Mouse (Mus musculus) inflammation-experienced regulatory T-cells, adult 6 months (primary cell): ENCODE data around the gene Flt3l. TPM values are rescaled to one million over a fixed set of nuclear protein-coding genes. Genes with fewer than 3 reads are reported as not detected.
"Not testable (repeated sequence)": the region's sequence is repeated elsewhere in the genome, so short reads cannot be mapped to it uniquely, and the experiment has no call there.

Experiments used
- ATAC-seq: one replicate; pipeline ENCODE4 v1.8.0; 2017
- polyA plus RNA-seq, 3 experiments: library from polyadenylated mRNA; unstranded; fragments of 100-300 nt; shearing (Covaris generic); gene quantifications; one replicate each; pipeline ENCODE4 v1.2.1; 2017

Gene Flt3l
- 100 to 1,000 TPM in 1 of 3 experiments, 10 to 100 TPM in 2; 70.2 to 108 (median 97.6) TPM for polyA plus RNA-seq

DNA sequence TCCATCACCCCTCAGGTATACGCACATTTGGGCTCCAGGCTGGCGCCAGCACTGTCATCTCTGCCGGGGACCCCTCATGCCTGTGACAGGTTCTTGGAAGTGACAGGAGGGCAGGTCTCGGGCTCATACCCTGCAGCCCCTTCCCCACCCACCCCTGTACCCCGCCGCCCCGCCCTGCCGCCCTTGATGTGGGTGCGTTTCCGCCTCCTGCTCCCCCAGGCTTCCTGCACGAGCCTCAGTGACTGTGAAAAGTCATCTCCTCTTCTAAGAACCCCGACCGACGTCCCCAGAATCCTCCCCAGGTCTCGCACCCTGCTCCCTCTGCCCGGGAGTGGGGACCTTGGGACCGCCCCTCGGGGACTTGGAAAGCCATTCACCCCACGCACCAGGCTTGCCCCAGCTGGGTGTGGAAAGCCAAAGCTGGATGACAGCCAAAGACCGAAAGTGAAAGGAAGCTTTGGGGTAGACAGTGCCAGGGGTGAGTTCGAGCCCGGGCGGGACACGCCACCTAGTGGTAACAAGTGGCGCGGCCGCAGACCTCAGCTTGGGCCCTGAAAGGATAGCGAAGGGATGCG, at the start of gene Flt3l, which contains the start of gene Gm45713:
TSS of gene Flt3l (minus strand) at position 440 of the 575 bp plus-strand sequence.
TSS of gene Gm45713 (minus strand) at position 239 of the 575 bp plus-strand sequence.
- peak; percentile 84 for ATAC-seq

DNA sequence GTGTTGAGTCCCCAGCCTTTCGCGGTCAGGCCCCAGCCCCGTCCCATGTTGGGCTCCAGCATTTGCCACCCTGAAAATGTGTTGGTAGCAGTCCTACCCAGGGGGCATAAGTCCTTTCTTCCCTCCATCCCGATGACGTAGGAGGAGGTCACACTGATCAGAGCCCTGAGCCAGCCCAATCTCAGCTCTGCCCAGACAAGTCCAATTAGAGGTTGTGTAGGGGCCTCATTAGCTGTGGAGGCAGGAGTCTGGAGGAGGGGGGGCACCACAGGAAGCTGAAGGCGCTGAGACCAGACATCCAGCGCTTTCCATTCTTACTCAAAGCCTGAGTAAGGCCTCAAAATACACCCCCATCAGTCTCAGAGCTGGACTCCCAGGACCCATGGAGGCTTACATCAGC, 49.7 kb upstream of the Flt3l start:
- ATAC-seq: no peak

DNA sequence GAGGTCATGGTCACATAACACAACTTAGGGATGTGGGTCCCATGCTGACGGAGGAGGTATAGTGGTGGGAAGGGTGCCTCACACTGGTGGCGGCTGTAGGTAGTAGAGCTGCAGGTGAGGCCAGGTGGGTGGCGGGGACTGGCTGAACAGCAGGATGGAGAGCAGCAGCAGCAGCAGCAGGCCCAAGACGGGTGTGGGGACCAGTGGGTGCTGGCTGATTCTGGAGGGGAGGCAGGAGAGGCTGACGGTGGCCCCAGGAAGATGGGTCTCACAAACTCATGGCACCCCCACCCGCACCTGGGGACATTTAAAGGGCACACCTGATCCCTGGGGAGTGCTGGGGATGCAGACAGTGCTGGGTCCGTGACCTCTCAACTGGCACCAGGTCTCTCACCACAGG, 47.4 kb upstream of the Flt3l start:
- ATAC-seq: no peak

DNA sequence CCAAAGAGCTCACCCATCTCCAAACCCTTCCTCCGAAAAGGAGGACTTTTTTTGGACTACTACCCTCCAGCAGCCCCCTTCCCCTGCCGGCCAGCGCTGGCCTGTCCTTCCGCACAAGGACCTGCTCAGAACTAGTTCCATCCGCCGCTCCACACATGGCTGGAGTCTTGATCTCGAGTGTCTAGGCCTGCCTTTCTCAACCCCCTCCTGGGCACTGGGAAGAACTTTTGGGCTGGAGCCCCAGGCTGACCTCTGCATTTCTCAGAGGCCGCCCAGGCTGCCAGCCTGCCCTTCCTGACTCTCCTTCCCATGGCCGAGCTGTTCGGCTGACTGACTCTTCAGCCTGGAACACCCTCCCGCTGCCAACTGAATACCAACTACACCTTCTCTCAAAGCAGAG, 46.4 kb upstream of the Flt3l start:
- no peak for ATAC-seq

DNA sequence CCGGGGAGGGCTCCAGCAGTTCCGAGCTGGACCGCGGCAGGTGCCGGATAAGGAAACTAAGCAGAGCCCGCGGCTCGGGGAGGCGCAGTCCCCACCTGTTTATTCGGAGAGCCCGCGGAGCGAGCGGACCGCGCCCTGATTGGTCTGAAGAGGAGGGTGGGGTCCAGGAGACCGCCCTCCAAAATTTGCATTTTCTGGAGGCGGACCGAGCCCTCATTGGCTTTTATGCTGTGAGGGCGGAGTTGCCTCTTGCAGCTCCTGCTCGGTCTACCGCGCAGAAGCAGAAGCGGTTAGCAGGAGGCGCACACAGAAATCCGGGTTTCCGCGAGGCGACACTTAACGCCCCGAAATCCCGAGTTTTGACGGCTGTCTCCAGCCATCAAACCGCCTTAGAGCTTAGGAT, 46.0 kb upstream of the Flt3l start:
- peak; percentile 94 for ATAC-seq

DNA sequence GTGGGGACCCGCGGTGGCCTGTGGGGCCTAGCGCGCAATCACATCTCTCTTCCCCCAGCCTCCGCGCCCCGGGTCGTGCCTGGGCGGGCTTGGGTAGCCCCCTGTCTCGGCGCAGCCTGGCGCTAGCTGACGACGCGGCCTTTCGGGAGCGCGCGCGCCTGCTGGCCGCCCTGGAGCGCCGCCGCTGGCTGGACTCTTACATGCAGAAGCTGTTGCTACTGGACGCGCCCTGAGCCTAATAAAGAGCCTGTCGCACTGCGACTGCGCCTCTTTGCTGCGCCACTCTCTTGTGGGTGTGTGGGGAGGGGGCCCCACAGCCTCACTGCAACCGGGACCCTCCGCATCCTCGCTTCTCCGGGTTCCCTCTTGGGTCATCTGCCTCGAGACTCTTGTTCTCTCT, 45.3 kb upstream of the Flt3l start:
- ATAC-seq: no peak

DNA sequence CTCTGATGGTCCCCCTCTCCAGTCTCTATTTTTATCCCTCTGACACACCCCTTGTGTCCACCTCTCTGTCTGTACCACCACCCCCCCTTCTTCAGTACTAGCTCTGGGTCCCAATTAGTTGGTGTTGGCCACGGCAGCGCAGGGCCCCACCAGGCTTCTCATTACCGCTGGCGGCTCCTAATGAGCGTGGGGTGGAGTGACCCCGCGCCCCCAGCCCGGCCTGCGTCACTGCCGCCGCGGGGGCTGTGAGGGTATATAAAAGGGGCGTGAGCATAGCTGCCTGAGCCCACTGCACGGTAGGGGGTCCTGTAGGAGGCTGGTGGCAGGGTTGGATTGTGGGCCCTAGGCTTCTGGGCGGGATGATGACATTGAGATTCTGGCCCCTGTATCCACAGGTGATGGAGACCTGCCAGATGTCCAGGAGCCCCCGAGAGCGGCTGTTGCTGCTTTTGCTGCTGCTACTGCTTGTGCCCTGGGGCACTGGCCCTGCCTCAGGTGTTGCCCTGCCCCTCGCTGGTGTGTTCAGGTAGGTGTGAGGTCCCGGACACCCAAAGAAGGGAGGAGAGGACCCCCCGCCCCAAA, 44.8 kb upstream of the Flt3l start, which contains the start of gene Pth2:
TSS of gene Pth2 (plus strand) at position 100 of the 582 bp plus-strand sequence.
- no peak for ATAC-seq

DNA sequence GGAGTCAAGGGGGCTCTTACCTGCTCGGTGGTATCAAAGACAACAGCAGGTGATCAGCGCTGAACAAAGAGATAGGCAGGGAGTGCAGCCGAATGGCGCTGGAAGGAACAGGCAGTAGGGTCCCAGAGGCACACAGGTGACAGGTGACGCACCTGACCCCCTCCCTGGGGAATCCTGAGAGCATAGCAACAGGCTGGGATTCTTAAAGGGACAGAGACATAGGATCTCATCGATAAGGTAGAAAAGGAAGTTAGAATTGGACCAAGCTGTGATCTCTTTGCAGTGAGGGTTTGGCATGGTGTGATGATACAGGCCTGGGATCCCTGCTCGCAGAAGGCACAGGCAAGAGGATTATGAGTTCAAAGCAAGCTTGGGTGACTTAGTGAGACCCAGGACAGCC, 43.2 kb upstream of the Flt3l start, which contains the start of gene Gfy:
TSS of gene Gfy (minus strand) at position 101 of the 400 bp plus-strand sequence.
- no peak for ATAC-seq

DNA sequence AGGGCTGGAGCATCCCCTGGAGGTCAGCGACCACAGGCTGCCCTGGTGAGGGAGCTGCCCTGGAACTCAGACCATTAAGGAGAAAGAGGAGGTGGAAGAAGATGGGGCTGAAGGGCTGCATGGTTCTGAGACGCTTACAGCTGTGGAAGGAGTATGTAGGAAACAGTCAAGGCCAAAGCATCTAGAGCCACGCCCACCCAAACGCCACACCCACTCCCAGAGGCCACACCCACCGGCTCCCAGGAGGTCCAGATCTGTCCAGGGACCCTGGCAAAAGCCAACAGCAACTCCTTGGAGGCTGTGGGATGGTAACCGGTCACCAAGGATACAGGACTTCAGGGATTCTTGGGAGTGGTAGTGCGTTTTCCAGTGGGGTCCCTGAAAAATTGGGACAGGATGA, 42.3 kb upstream of the Flt3l start:
- no peak for ATAC-seq

DNA sequence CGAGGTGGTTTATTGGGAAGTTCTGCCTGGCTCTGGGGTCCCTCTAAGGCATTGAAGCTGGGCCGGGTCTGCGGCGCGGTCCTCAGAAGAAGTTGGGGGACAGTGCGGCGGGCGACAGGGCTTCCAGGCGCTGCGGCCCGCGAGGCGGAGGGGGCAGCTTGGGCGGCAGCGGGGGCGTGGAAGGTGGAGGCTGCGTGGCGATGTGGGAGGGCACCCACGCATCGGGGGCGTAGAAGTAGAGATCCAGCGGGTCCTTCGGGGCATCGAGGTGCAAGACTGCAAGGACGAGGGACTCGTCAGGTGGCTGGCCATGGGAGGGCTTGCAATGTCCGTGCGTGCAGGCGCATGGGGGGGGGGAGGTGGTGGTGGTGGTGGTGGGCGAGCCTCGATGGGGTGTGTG, 40.1 kb upstream of the Flt3l start:
- ATAC-seq: no peak

DNA sequence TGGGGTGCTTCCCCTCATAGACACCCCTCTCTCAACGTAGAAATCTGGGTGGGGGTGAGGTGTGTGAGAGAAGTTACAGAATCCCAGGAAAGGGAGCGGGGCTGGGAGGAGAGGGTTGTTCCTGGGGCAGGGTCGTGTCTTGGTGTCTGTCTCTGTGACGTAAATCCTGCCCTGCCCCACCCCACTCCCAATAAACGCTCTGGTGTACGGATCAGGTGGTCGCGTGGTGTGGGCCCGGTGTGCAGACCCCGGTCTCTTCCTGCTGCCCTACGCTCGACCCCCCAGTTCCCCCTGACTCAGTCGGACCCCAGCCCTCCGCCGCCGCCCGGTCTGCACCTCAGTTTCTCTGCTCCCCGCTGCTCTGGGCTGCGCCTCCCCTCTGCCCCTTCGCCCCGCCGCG, 39.7 kb upstream of the Flt3l start:
- no peak for ATAC-seq

DNA sequence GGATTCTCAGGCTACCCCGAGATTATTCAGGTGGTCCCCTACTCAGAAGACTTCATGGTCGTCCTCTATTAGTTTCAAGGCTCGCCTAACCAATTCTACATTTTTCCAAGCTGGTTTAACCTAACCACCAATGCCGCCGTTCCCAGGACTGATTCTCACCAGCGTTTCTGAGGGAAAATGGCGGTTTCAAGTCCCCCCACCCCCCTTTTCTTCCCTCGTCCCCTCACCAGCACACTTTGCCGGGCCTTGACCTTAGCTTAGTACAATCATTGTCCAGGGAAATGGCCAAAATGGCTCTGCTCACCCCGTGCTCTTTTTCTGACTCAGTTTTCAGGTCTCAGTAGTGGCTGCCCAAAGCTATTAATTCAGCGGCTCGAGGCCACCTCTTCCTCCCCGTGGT, 39.2 kb upstream of the Flt3l start:
- ATAC-seq: no peak

DNA sequence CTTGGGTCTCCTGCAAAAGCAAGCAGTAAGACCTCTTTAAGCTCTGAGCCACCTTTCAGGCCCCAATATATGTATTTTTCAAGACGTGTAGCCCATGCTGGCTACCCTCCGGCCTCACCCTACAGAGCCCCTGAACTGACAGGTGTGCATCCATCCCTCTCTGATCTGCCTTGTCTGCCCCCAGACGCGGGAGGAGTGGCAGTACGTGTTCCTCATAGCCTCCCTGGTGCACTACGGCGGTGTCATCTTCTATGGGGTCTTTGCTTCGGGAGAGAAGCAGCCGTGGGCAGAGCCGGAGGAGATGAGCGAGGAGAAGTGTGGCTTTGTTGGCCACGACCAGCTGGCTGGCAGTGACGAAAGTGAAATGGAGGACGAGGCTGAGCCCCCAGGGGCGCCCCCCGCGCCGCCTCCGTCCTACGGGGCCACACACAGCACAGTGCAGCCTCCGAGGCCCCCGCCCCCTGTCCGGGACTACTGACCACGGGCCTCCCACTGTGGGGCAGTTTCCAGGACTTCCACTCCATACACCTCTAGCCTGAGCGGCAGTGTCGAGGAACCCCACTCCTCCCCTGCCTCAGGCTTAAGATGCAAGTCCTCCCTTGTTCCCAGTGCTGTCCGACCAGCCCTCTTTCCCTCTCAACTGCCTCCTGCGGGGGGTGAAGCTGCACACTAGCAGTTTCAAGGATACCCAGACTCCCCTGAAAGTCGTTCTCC, 38.5 kb upstream of the Flt3l start:
- ATAC-seq: no peak

DNA sequence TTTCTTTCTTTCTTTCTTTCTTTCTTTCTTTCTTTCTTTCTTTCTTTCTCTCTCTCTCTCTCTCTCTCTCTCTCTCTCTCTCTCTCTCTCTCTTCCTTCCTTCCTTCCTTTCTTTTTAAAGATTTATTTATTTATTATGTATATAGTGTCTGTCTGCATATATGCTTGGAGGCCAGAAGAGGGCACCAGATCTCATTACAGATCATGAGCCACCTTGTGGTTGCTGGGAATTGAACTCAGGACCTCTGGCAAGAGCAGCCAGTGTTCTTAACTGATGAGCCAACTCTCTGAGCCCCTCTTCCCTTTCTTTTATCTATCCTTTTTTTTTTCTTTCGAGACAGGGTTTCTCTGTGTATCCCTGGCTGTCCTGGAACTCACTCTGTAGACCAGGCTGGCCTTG, 37.5 kb upstream of the Flt3l start:
- ATAC-seq: not testable (repeated sequence)

DNA sequence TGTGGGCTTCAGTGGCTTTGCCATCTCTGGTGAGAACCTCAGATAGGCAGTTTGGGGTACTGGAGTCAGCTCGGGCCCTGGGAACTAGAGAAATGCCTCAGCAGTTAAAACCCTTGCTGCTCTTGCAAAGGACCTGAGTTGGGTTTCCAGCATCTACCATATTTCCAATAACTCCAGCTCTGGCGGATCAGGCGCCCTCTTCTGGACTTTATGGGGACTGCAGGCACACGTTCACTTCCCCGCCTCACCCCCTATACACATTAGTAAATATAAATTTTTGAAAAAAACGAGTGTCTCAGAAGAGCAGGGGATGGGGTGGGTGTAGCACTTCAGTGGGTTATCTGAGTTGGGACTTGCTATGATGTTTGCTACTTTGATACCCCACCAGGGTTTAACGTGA, 36.7 kb upstream of the Flt3l start:
- no peak for ATAC-seq

DNA sequence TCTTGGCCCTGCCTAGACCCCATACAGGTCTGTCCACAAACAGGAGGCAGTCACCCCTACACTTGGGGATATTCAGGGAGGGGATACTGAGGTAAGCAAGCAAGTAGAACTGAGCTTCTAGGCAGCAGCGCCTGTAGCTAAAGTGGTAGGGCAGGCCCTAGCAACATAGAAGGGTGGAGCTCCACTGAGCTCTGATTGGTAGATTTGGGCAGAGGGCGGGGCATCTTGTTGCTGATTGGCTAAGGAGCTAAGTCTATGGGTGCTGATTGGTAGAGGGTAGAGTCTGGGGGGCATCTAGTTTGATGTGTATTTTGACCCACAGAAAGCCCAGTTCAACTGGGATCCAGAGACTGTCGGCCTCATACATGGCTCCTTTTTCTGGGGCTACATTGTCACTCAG, 33.3 kb upstream of the Flt3l start:
- ATAC-seq: no peak

DNA sequence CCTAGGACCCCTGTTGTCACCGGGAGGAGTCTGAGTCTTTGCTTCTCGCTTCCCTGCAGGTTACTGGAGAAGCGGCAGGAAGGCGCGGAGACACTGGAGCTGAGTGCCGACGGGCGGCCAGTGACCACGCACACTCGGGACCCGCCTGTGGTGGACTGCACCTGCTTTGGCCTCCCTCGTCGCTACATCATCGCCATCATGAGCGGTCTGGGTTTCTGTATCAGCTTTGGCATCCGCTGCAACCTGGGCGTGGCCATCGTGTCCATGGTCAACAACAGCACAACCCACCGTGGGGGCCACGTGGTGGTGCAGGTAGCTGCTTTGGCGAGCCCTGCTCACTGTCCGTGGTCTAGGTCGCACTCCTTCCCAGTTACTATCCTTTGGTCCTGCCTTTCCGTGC, 32.4 kb upstream of the Flt3l start:
- no peak for ATAC-seq

DNA sequence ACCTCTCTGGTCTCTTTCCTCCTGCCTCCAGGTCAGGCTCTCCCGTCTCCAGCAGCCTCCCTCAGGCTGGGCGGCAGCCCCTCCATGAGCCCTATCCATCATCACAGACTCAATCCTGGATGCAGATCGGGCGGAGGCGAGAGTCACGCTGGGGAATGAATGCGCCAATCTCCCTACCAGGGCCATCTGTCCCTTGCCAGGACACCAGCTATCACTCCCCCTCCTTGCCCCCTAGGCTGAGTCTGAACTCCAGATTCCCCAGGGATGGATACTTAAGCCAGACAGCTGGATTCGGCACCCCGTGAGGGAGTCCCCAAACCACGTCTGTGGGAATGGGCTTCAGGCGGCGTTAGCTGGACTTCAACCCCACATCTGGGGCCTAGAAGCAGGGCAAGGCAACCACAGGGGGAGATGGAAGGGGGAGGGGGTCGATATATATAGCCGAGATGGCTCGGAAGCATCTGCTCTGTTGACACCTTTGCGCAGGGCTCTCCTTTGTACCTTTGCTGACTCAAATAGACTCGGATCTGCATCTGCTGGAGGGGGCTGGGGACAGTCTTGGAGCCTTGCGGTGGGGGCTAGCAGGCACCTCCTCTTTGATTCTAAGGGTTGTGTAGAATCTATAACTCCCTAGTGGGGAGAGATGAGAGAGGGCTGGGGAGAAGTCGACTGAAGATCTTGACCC, 31.7 kb upstream of the Flt3l start:
- ATAC-seq: no peak

DNA sequence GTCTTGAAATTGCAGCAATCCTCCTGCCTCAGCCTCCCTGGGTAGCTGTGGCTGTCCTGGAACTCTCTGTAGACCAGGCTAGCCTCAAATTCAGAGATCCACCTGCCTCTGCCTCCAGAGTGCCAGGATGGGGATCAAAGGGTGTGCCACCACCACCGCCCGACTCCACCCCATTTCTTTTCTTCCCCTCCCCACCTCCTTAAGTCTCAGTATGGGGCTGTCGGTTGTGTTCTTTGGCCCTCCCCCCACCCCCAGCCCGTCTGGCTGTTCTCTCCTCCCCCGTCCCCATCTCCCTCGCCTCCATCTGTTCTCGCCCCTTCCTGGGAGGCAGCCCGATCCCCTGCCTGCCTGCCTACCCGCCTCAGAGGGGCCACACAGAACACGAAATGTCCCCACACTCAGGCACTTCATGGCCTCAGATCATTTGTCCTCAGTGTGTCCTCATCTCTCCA, 30.7 kb upstream of the Flt3l start:
- no peak for ATAC-seq

DNA sequence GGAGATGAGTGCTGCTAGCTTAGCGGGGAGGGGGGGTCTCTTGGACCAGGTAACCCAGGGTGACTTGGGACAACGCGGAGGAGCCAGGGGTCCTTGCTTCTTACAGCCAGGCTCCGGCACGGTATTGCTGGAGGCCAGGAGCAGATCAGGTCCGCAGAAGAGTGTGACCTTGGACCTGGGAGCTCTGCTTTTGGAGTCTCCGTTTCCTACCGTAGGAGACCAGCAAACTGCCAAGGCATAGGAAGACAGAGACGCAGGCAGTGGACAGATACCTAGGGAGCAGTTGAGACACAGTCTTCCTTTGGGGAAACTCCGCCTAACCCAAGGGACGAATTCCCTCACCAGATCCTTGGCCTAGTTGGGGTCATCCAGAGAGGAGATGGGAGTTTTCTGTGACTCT, 29.5 kb upstream of the Flt3l start:
- no peak for ATAC-seq

DNA sequence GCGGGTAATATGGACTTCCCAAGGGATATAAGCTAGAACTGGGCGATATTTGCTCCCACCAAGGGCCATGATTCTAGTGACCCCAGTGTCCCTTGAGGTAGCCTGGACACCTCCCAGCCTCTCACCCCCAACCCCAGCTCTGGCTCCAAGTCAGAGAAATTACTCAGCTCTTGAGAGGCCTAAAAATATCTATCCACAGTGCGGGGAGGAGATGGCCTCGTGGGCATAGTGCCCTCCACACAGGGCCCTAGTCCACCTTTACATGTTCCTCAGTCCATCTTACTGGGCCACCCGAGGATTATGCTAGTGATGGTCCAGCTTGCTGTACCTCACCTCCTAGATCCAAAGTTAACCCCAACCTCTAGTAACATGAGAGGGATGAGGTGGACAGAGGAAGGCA, 28.6 kb upstream of the Flt3l start:
- ATAC-seq: no peak

DNA sequence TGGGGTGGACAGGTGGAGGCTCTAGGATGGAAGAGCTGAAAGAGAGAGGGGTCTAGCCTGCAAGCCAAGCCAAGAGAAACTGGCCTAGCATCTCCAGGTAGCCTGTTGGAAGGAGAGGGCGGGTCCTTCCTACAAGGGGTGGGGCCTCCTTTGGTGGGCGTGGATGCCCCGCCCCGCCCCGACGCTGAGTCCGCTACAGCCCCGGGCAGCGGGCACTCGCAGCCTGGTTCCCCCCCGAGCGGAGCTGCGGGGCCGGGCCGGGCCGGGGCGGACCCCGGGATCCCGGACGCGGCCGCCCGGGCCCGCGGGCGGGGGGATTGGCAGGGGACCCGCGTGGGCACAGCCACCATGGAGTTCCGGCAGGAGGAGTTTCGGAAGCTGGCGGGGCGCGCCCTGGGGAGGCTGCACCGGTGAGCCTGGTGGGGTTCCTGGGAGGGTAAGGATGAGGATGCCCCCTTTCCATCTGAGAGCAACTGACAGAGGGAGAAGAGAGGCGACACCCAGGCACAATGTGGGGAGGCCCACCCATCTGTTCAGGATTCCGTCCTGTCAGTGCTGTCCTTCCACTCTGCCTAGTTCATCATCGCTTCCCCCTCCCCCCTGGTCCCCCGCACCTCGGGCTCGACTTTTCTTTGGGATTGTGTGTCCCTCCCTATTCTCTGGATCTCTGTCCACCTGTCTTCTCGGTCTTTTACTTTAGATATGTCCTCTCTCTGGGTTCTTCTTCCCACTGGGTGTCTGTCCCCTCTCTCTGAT, 27.7 kb upstream of the Flt3l start, which contains the start of gene Slc17a7:
TSS of gene Slc17a7 (plus strand) at position 215 of the 756 bp plus-strand sequence.
- no peak for ATAC-seq
